Mouse (Mus musculus) lung, embryonic 15.5 days (tissue): ENCODE measurements around the gene Onecut1. TPM values are rescaled to one million over a fixed set of nuclear protein-coding genes. Genes with fewer than 3 reads are reported as not detected.

Source experiments
- ATAC-seq: fragments of 200-750 bp; cut with Nextera tagmentation; 2 replicates; pipeline ENCODE4 v1.8.0; 2017; ENCODE audit warnings: moderate number of reproducible peaks, borderline replicate concordance; ENCODE audit not compliant: low FRiP score, low TSS enrichment; ENCODE audit errors: extremely low read depth
- H3K27ac ChIP-seq: fragments of 300-500 bp; sonication (generic); 2 replicates; pipeline ENCODE4 v1.5.1; 2015; ENCODE audit warnings: moderate library complexity, mild to moderate bottlenecking, inconsistent platforms
- H3K27me3 ChIP-seq: fragments of 300-500 bp; sonication (generic); 2 replicates; pipeline ENCODE4 v1.6.1; 2015; ENCODE audit warnings: inconsistent platforms
- H3K36me3 ChIP-seq: fragments of 300-500 bp; sonication (generic); 2 replicates; pipeline ENCODE4 v1.6.1; 2015; ENCODE audit warnings: inconsistent platforms
- H3K4me1 ChIP-seq: fragments of 300-500 bp; sonication (generic); 2 replicates; pipeline ENCODE4 v1.6.1; 2015; ENCODE audit warnings: inconsistent platforms
- H3K4me2 ChIP-seq: fragments of 300-500 bp; sonication (generic); 2 replicates; pipeline ENCODE4 v1.6.1; 2015; ENCODE audit warnings: inconsistent platforms, mild to moderate bottlenecking, moderate library complexity
- H3K4me3 ChIP-seq: fragments of 300-500 bp; sonication (generic); 2 replicates; pipeline ENCODE4 v1.5.1; 2015; ENCODE audit warnings: mild to moderate bottlenecking, inconsistent platforms
- H3K9ac ChIP-seq: fragments of 300-500 bp; sonication (generic); 2 replicates; pipeline ENCODE4 v1.6.1; 2015; ENCODE audit warnings: inconsistent platforms
- H3K9me3 ChIP-seq: fragments of 300-500 bp; sonication (generic); 2 replicates; pipeline ENCODE4 v1.6.1; 2016; ENCODE audit warnings: inconsistent platforms
- WGBS: fragments of 180-500 bp; shearing (Covaris S2); methylation state at CpG from one replicate; pipeline ENCODE4 v1.1.7; 2015; 5-methylcytosine and 5-hydroxymethylcytosine counted together
- polyA plus RNA-seq: library from polyadenylated mRNA; unstranded; fragments of >200 nt; fragmentation: Nextera tagmentation; extraction: Ambion mirVana; gene quantifications from 2 replicates; pipeline ENCODE4 v1.2.1, GENCODE M21; 2015

Onecut1 gene
- polyA plus RNA-seq, 1 experiment from 2014 or later, result not detected

DNA sequence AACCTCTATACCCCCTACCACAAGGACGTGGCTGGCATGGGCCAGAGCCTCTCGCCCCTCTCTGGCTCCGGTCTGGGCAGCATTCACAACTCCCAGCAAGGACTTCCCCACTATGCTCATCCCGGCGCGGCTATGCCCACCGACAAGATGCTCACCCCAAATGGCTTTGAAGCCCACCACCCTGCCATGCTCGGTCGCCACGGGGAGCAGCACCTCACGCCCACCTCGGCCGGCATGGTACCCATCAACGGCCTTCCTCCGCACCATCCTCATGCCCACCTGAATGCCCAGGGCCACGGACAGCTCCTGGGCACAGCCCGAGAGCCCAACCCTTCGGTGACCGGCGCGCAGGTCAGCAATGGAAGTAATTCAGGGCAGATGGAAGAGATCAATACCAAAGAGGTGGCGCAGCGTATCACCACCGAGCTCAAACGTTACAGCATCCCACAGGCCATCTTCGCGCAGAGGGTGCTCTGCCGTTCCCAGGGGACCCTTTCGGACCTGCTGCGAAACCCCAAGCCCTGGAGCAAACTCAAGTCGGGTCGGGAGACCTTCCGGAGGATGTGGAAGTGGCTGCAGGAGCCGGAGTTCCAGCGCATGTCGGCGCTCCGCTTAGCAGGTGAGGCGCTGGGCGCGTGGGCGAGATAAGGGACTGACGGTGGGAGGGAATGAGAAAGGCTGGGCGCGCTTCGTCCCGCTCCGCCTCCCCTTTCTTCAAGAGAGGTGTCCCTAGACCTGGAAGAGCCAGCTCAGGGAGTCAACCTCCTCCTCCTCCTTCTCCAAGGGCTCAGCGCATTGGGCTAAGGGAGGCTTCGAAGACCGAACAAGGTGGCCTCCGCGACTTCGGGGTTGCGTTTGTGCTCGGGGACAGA lies 1.3 kb downstream of the Onecut1 start:
- Histone ChIP-seq H3K4me1 (peaks cover 33% of the 10 kb centered on the region), H3K36me3 (no peaks in the 10 kb centered on the region), H3K27me3 (peaks cover 100% of the 10 kb centered on the region), H3K9me3 (no peaks in the 10 kb centered on the region), H3K9ac (no peak overlapping the region), H3K4me3 (peak overlapping the region; percentile 47), H3K4me2 (peak overlapping the region; percentile 99), H3K27ac (no peak overlapping the region)
- ATAC-seq, result no peak
- WGBS, result 2% methylated on average over 55 of the region's 56 CpGs

DNA sequence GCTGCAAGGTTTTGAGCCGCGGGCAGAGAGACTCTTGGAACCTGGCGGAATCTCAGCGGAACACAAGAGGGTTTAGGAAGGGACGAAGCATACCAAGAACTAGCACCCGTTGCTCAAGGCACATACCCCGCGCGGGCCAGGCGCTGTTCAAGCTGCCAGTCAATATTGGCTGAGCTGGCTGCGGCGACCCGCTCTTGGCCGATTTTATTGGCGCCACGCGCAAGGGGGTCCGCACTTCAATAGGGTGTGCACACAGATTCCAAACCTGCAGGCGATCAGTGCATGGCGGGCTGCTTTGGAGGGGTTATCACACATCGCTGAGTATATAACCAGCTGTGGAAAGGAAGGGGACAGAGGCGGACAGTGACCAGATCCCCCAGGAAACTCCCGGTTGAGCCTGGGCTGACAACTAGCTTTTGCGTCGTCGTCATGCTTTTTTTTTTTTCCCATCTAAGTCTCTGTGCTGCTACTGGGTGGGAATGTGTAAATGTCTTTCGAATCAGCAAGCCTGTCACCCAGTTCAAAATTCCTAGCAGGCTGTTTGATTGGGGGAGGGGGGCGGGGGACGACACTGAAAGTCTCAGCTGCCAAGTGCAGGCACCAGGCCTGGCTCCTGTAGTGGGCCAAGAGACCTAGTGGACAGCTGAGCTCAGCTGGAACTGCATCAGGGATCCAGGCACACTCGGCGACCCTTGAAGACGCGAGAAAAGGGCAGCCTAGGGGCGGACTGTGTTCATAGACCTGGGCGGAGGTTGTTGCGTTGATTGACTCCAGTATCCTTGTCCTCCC lies 2.1 kb downstream of the Onecut1 start:
- Histone ChIP-seq H3K27ac (no peak overlapping the region), H3K9ac (no peak overlapping the region), H3K4me2 (peak overlapping the region; percentile 33; the same call in 1 of the 2 replicates), H3K4me3 (peak overlapping the region; percentile 10; the same call in 1 of the 2 replicates), H3K9me3 (no peaks in the 10 kb centered on the region), H3K4me1 (peaks cover 33% of the 10 kb centered on the region), H3K27me3 (peaks cover 100% of the 10 kb centered on the region), H3K36me3 (no peaks in the 10 kb centered on the region)
- 2% methylated on average over 36 of the region's 36 CpGs for WGBS
- no peak for ATAC-seq

DNA sequence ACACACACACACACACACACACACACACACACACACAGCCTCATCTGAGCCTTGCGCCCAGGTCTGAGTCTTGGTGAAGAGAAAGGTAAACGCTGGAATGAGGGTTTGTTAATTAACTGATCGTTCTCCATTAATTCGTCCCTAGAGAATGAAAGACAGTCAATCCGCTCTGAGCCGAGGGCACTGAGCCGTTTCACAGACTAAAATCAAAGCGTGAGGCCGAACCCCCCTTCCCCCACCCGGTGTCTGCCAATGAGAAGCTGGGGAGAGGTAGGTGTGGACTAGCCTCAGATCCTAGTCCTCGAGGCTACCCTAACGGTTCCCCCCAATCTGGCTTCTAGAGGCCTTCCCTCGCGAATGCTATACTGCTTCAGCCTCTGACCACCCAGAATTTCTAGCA lies 2.8 kb downstream of the Onecut1 start:
- Histone ChIP-seq H3K4me3 (no peak overlapping the region), H3K4me2 (no peak overlapping the region), H3K27ac (no peak overlapping the region), H3K36me3 (no peaks in the 10 kb centered on the region), H3K4me1 (peaks cover 33% of the 10 kb centered on the region), H3K27me3 (peaks cover 98% of the 10 kb centered on the region), H3K9ac (no peak overlapping the region), H3K9me3 (no peaks in the 10 kb centered on the region)
- WGBS, result 4% methylated on average over 14 of the region's 14 CpGs
- no peak for ATAC-seq

DNA sequence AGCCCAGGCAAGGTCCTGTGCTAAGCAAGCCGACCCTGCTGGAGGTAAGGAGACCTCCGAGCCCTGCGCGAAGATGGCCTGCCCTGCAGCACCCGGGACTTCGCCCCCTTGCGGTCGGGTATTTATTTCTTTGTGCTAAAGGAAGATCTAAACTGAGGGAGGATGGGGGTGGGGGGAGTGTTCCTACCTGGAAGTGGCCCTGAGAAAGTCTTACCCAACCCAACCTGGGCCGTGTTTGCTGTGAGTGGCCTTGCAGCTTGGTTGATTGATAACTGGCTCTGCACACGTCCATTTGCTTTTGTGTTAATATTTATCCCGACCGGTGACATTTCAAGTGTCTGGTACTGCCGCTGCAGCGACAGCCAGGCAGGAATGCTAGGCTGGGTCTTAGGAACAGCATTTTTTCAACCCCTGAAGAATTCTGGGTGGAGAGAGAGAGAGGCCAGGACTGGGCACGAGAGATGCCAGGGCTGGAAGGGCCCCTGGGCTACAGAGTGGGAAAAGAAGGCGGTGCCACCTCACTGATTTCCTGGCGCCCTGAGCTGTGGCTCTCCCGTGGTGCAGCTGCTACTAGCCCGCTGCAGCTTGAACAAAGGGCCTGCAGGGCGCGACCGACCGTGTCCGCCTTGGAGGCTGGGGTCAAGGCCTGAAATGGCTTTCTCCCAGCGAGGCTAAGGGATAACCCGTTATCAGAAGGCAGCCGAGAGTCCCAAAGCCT lies 5.0 kb downstream of the Onecut1 start:
- no peak overlapping the region for H3K9ac ChIP-seq
- no peaks in the 10 kb centered on the region for H3K9me3 ChIP-seq
- 0 out of 2 replicates have a peak overlapping the region, but pooled peaks have one; percentile 7 for H3K4me2 ChIP-seq
- H3K4me3 ChIP-seq, result no peak overlapping the region; the same call in 1 of the 2 replicates
- ATAC-seq, result 0 out of 2 replicates have a peak, but pooled peaks have one; percentile 36
- 4% methylated on average over 27 of the region's 27 CpGs for WGBS
- H3K4me1 ChIP-seq, result peaks cover 26% of the 10 kb centered on the region
- H3K36me3 ChIP-seq, result no peaks in the 10 kb centered on the region
- H3K27ac ChIP-seq, result no peak overlapping the region
- peaks cover 93% of the 10 kb centered on the region for H3K27me3 ChIP-seq

DNA sequence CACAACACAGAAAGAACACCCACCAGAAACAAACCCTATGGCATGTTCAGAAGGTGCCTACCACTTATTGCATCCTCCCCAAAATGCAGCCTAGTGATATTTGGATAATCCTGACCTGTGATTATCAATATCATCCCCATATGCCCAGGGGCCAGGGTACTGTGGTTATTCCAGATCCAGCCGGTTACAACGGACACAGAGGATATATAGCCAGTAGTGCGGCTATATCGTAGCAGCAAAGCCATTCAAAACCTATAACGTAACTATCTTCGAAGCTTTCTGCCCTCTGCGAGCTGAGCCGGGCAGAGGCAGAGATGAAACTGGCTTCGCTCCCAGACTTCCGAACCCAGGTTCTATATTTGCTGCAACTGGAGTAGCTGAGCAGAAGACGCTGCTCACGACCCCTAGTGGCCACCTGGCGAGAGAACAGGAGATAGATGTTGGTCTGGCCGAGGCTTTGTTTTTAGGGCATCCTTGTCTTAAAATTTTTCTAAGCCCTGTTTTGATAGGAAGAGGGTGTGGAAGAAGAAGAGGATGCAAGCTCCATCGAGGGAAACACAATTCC lies 6.0 kb downstream of the Onecut1 start:
- Histone ChIP-seq H3K9me3 (no peaks in the 10 kb centered on the region), H3K9ac (no peak overlapping the region), H3K4me1 (peaks cover 16% of the 10 kb centered on the region), H3K27ac (no peak overlapping the region), H3K36me3 (no peaks in the 10 kb centered on the region), H3K4me2 (no peak overlapping the region), H3K27me3 (peaks cover 88% of the 10 kb centered on the region), H3K4me3 (no peak overlapping the region)
- no peak for ATAC-seq
- 9% methylated on average over 15 of the region's 15 CpGs for WGBS

DNA sequence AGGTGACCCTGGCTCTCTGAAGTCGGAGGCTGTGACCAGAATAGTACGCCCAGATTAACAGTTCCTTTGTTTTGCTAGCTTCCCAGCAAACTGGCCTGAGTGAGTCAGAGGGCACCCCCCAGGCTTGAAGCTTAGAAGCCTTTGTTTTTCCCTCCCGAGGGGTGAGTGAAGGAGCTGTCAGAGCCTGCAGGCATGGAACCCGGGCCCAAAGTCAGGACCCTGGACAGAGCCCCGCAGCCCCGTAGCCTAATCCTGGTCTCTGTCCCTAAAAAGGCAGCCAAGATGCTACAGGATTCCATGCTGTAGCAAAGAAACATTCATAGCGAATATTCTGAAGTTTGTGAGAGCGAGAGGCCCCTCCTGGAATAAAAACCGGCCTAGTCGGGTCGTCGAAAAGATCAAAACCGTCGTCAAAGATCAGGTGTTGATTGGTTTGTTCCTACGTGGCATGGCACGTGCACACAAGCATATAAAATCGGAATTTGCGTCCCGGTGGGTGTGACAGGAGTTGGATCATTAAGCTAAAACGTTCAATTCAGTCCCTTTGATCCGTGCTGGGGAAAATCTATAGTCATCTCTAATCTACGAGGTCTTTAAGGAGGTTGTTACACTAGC lies 6.7 kb downstream of the Onecut1 start:
- H3K4me3 ChIP-seq, result no peak overlapping the region
- ATAC-seq, result no peak; the same call in 1 of the 2 replicates
- H3K9me3 ChIP-seq, result no peaks in the 10 kb centered on the region
- no peak overlapping the region for H3K9ac ChIP-seq
- H3K4me1 ChIP-seq, result peaks cover 9% of the 10 kb centered on the region
- H3K27me3 ChIP-seq, result peaks cover 84% of the 10 kb centered on the region
- 9% methylated on average over 22 of the region's 22 CpGs for WGBS
- H3K27ac ChIP-seq, result no peak overlapping the region
- no peak overlapping the region for H3K4me2 ChIP-seq
- H3K36me3 ChIP-seq, result no peaks in the 10 kb centered on the region

DNA sequence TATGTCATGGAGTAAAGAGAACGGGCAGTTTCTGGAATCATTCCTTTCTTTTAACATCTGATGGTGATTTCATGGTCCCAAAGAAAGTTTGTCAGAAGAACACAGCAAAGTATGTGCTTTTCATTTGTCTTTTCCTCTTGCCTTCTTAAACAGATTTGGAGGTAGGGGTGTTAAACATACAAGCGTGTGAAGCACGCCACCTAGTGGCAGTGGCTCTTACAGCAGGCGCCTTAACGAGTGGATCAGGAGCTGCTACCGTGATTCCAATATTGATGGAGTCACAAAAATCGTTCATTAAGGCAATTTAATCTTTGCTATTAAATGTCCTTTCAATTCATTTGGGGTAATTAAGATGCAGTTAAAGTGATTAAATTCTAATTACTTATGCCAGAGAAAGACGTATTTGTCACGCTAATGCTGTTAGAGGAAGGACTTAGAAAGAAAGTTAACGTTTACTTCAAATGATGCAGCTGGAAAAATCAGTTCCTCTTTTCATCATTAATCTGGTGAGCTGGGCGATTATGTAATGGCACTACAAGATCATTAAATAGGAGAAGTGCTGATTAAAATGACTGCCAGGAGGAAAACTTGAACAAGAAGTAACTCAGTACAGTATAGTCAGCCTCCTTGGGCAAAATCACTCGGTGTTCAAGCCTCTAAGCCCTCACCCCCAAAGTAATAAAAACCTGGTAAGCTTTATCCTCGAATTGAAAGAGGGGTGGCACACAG lies 9.4 kb downstream of the Onecut1 start:
- Histone ChIP-seq H3K36me3 (no peaks in the 10 kb centered on the region), H3K27me3 (peaks cover 57% of the 10 kb centered on the region), H3K9ac (no peak overlapping the region), H3K4me2 (no peak overlapping the region), H3K4me1 (peaks cover 5% of the 10 kb centered on the region; the same call in 1 of the 2 replicates), H3K9me3 (no peaks in the 10 kb centered on the region), H3K4me3 (no peak overlapping the region), H3K27ac (no peak overlapping the region)
- no peak for ATAC-seq
- WGBS, result 18% methylated on average over 13 of the region's 13 CpGs

DNA sequence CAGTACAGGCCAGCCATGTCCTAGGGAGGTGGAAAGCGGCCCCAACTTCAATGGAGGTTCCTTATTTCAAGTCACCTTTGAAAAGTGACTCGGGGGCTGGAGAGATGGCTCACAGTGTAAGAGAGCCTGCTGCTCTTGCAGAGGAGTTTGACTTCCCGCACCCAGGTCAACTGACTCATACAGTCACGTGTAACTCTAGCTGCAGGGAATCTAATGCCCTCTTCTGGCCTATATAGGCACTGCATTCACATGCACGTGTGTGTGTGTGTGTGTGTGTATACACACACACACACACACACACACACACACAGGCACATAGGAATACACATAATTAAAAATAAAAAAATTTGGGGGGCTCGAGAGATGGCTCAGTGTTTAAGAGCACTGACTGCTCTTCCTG lies 14.6 kb downstream of the Onecut1 start:
- ATAC-seq, result no peak
- Histone ChIP-seq H3K36me3 (no peaks in the 10 kb centered on the region), H3K9ac (no peak overlapping the region), H3K9me3 (no peaks in the 10 kb centered on the region), H3K27ac (no peak overlapping the region), H3K4me2 (no peak overlapping the region), H3K27me3 (peaks cover 11% of the 10 kb centered on the region; the same call in 1 of the 2 replicates), H3K4me3 (no peak overlapping the region), H3K4me1 (no peaks in the 10 kb centered on the region)
- WGBS, result 62% methylated on average over 6 of the region's 6 CpGs

DNA sequence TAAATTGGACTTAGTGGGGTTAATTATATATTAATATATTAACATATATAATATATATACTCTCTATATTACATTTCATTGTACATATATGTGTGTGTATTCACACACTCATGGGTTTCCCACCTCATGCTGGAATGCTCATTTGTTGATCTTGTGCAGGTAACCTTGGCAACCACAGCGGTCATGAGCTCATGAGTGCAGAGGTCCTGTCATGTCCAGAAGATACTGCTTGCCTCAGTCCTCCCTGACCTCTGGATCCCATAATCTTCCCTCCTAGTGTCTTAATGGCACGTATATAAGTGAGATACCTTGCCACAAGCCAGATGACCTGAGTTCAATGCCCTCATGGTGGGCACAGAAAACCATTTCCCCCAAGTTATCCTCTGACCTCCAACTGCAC lies 16.0 kb downstream of the Onecut1 start:
- ATAC-seq, result no peak
- Histone ChIP-seq H3K4me1 (no peaks in the 10 kb centered on the region), H3K4me3 (no peak overlapping the region), H3K36me3 (no peaks in the 10 kb centered on the region), H3K9me3 (no peaks in the 10 kb centered on the region), H3K9ac (no peak overlapping the region), H3K4me2 (no peak overlapping the region), H3K27ac (no peak overlapping the region), H3K27me3 (peaks cover 3% of the 10 kb centered on the region; the same call in 1 of the 2 replicates)
- 22% methylated on average over 2 of the region's 2 CpGs for WGBS

DNA sequence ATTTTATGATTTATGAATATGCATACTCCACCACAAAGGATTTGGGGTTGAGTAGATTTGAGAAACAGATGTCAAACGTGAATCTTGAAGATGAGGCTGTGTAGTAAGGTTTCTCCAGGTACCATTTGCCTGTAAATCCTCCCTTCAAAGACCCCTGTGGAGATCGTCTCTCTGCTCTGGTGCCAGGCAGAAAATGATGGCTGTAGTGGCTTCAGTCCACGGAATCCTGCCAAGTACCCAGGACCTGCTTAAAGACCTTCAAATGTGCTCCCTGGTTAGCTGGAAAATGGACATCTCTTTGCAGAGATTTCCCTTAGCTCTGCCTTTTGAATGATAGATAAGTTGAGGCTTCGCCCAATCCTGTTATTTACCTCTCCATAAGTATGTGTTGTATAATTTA lies 26.1 kb downstream of the Onecut1 start:
- Histone ChIP-seq H3K9ac (no peak overlapping the region), H3K4me2 (no peak overlapping the region), H3K27ac (no peak overlapping the region), H3K9me3 (no peaks in the 10 kb centered on the region), H3K27me3 (no peaks in the 10 kb centered on the region), H3K4me3 (no peak overlapping the region), H3K4me1 (no peaks in the 10 kb centered on the region), H3K36me3 (no peaks in the 10 kb centered on the region)
- no peak for ATAC-seq
- 67% methylated on average over 4 of the region's 4 CpGs for WGBS
